11 mouse cellular contexts compared by ENCODE assay signal in the genomic region with DNA sequence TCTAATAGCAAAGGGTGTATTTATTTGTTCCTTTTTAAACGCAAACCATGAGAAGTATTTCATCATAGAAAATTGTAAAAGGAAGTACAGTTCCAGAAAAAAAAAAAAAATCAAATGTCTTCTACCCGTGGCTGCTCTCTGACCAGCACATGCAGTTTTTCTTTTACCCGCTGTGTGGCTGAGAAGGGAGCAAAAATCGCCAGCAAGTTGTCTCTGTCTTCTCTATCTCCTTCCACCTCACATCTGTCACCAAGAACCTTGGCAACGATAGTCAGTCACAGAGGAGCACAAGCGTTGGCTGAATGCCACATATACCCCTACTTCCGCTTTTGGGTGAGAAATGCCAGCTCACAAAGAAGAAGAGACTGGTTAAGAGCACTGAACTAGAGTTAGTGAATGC. TPM values are rescaled to one million over a fixed set of nuclear protein-coding genes. Genes with fewer than 3 reads are reported as not detected.
DNase-seq lines count a peak whose midpoint lies in the region; ATAC-seq and TF ChIP-seq lines count a peak whose summit lies in the region.
"Had no signal": no experiment of that assay in that cellular context is flagged by ENCODE, and none has a peak within 500 bp of the region (broad histone marks: within the 10 kb centered on the region; RNA-seq: fewer than 3 reads in every experiment).

No protein-coding gene starts in this region.

- H3K27ac ChIP-seq in lung, embryonic 14.5 days (ENCODE audit: low read depth) = no peak overlapping the region
- H3K27ac ChIP-seq: liver, embryonic 13.5 days had no signal

- no peak for TF ChIP-seq POLR2A in lung, adult 2 months (IDR thresholded peaks at IDR 0.05; ENCODE audit: borderline replicate concordance, extremely low read depth, low read depth, low read length)

- no peak for ATAC-seq in lung, embryonic 14.5 days (ENCODE audit: insufficient read depth)
- peak; percentile 98 for ATAC-seq in common myeloid progenitor, adult 5-6 weeks (replicated peaks; ENCODE audit: low read depth, poor library complexity, severe bottlenecking)
- ATAC-seq in megakaryocyte progenitor cell, adult 5-6 weeks (replicated peaks; ENCODE audit: poor library complexity) = peak; percentile 95

- no peaks in the 10 kb centered on the region for H3K27me3 ChIP-seq in lung, embryonic 14.5 days (ENCODE audit: insufficient read depth, low read length)
- H3K27me3 ChIP-seq: liver, embryonic 13.5 days had no signal

- DNase-seq in lung, embryonic 14.5 days = peak; percentile 54
- no peak for DNase-seq in lung, adult 2 months
- no peak for DNase-seq in frontal cortex, postnatal 25 days (ENCODE audit: low spot score in 2 of 2)
- DNase-seq in embryo, embryonic 11 days = no peak
- no peak for DNase-seq in cerebellum, adult 9-10 months
- DNase-seq: kidney, postnatal 25 days; liver, embryonic 13.5 days had no signal

- no peaks in the 10 kb centered on the region for H3K4me1 ChIP-seq in lung, embryonic 14.5 days (ENCODE audit: insufficient read depth)
- no peaks in the 10 kb centered on the region for H3K4me1 ChIP-seq in lung, adult 2 months (ENCODE audit: control insufficient read depth, insufficient read depth, low read length)
- H3K4me1 ChIP-seq: liver, embryonic 13.5 days had no signal

- H3K36me3 ChIP-seq in lung, embryonic 14.5 days (ENCODE audit: insufficient read depth) = no peaks in the 10 kb centered on the region
- H3K36me3 ChIP-seq: liver, embryonic 13.5 days had no signal

- no peaks in the 10 kb centered on the region for H3K9me3 ChIP-seq in lung, embryonic 14.5 days (ENCODE audit: low read depth, low read length)
- H3K9me3 ChIP-seq: liver, embryonic 13.5 days had no signal

- 33% methylated on average over 7 of the region's 7 CpGs for WGBS in lung, embryonic 14.5 days
- WGBS in lung, adult 2 months = 20% methylated on average over 7 of the region's 7 CpGs

- no peak overlapping the region for H3K4me2 ChIP-seq in lung, embryonic 14.5 days
- H3K4me2 ChIP-seq: liver, embryonic 13.5 days had no signal

- H3K9ac ChIP-seq in lung, embryonic 14.5 days = no peak overlapping the region
- H3K9ac ChIP-seq: liver, embryonic 13.5 days had no signal

- no peak overlapping the region for H3K4me3 ChIP-seq in lung, embryonic 14.5 days (ENCODE audit: low read depth, low read length)
- no peak overlapping the region for H3K4me3 ChIP-seq in lung, adult 2 months (replicated peaks; ENCODE audit: extremely low read depth, low read depth, low read length)
- H3K4me3 ChIP-seq: liver, embryonic 13.5 days had no signal

- TF ChIP-seq CTCF in lung, embryonic 14.5 days (IDR thresholded peaks at IDR 0.05; ENCODE audit: low read depth) = 0 out of 2 replicates have a peak, but pooled peaks have one; percentile 14
- no peak for TF ChIP-seq CTCF in lung, adult 2 months (IDR thresholded peaks at IDR 0.05; ENCODE audit: insufficient read depth, low read length)

RNA-seq across cellular contexts. Expression of gene Myoc, which starts 13.7 kb away (rescaled TPM):
- not detected in 2 replicates for polyA plus RNA-seq in lung, embryonic 14.5 days (2014; fragmentation: Nextera tagmentation; extraction: Ambion mirVana)
- 0.29 and 1.3 TPM in 2 replicates for polyA plus RNA-seq in lung, adult 2 months (2012; rRNA removed)
- not detected in 2 replicates for total RNA-seq in common myeloid progenitor, adult 5-6 weeks (2017)
- not detected in 2 replicates for total RNA-seq in megakaryocyte progenitor cell, adult 5-6 weeks (2015)
- total RNA-seq in megakaryocyte progenitor cell, adult 5-6 weeks (2017) = not detected in 2 replicates
- polyA plus RNA-seq: liver, embryonic 13.5 days; stomach, embryonic 16.5 days had no signal

RNA-seq across cellular contexts. Expression of gene Myocos, which starts 32.8 kb away (rescaled TPM):
- polyA plus RNA-seq in lung, embryonic 14.5 days (2014; fragmentation: Nextera tagmentation; extraction: Ambion mirVana) = not detected in 2 replicates
- not detected in 2 replicates for polyA plus RNA-seq in lung, adult 2 months (2012; rRNA removed)
- total RNA-seq in common myeloid progenitor, adult 5-6 weeks (2017) = not detected in 2 replicates
- not detected in 2 replicates for total RNA-seq in megakaryocyte progenitor cell, adult 5-6 weeks (2015)
- total RNA-seq in megakaryocyte progenitor cell, adult 5-6 weeks (2017) = not detected in 2 replicates
- total RNA-seq: gastrocnemius, adult 18-20 months had no signal
- polyA plus RNA-seq: liver, embryonic 13.5 days; stomach, embryonic 16.5 days had no signal

RNA-seq across cellular contexts. Expression of gene Vamp4, which starts 54.9 kb away (rescaled TPM):
- 48.3 and 48.4 TPM in 2 replicates for polyA plus RNA-seq in lung, embryonic 14.5 days (2014; fragmentation: Nextera tagmentation; extraction: Ambion mirVana)
- 10.8 and 13.7 TPM in 2 replicates for polyA plus RNA-seq in lung, adult 2 months (2012; rRNA removed)
- 11.4 and 19.4 TPM in 2 replicates for total RNA-seq in common myeloid progenitor, adult 5-6 weeks (2017)
- 39.8 and 41.7 TPM in 2 replicates for total RNA-seq in megakaryocyte progenitor cell, adult 5-6 weeks (2015)
- 21.7 and 25.9 TPM in 2 replicates for total RNA-seq in megakaryocyte progenitor cell, adult 5-6 weeks (2017)
